Mouse (Mus musculus): ENCODE results near the gene Fgf7. TPM values are rescaled to one million over a fixed set of nuclear protein-coding genes. Genes with fewer than 3 reads are reported as not detected.

Gene Fgf7
- total RNA-seq (2014; fragmentation: Nextera tagmentation) (not detected in 2 replicates), total RNA-seq (2017) (0.17 and 0.98 TPM in 2 replicates), polyA plus RNA-seq (2012) (not detected in 2 replicates)

DNA sequence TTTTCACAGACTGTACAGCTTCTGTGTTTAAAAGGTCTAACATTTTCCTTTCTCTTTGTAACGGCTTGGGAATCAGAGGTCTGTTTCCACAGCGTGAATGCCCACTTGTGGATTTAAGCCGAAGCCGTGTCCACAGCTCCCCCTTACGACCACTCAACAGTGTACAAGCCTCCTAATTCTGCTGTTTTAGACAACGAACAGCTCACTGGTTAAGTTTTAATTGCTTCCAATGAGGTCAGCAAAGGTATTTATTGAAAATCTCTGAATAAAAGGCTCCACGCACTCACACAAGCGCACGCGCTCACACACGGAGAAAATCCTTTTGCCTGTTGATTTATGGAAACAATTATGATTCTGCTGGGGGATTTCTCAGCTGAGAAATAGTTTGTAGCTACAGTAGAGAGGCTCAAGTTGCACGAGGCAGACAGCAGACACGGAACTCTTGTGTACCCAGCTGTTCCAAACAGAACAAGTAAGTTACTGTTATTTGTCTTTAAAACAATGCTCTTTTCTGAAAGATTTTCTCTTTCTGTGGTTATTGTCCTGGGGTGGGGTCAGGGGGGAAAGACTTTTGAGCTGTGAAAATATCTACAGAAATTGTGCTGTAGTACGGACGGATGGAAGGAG, at the start of gene Fgf7:
Gene Fgf7, plus strand, starts transcription at position 280 of the 627 bp plus-strand sequence.
- no peaks in the 10 kb centered on the region for H3K9me3 ChIP-seq (replicated peaks)
- TF ChIP-seq CTCF (IDR thresholded peaks at IDR 0.05; ENCODE audit: low read depth, low read length) (no peak), TAL1 (conservative IDR thresholded peaks at IDR 0.05; ENCODE audit: low read depth, low read length) (no peak), GATA2 (IDR thresholded peaks at IDR 0.05; ENCODE audit: borderline replicate concordance, low read depth, low read length) (no peak), GATA1 (IDR thresholded peaks at IDR 0.05; ENCODE audit: borderline replicate concordance, low read length) (no peak), POLR2AphosphoS5 (IDR thresholded peaks at IDR 0.05; ENCODE audit: insufficient replicate concordance, low read depth, low read length) (no peak)
- no peaks in the 10 kb centered on the region for H3K4me1 ChIP-seq (ENCODE audit: insufficient read depth, low read depth, low read length)
- no peak within 1 kb of the TSS for H3K4me3 ChIP-seq (ENCODE audit: low read depth, low read length)
- ATAC-seq (ENCODE audit: extremely low read depth, insufficient number of reproducible peaks, low FRiP score, poor library complexity, severe bottlenecking) (no peak), DNase-seq (ENCODE audit: low spot score) (no peak)
- peaks cover 9% of the 10 kb centered on the region; the same call in 1 of the 2 replicates for H3K27me3 ChIP-seq (ENCODE audit: insufficient read depth, low read length)
- H3K36me3 ChIP-seq (replicated peaks): no peaks in the 10 kb centered on the region

DNA sequence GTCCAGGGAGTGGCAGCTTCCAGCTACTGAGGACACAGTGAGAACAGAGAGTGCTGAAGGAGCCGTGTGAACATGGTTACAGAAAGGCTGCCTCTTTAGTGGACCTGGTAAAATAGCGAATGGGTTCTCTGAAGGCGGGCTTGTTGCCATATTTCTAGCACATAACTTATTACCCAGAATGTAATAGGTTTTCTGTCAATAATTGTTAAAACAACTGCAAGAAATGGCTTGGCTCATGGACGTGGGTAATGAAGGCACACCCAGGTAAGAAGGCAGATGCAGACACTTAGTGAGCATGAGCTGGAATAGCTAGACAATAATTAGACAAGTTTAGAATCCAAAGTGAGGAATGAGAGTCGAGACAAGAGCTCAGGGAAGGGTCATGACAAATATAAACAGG, 32.2 kb upstream of the Fgf7 start:
- TF ChIP-seq GATA1 (IDR thresholded peaks at IDR 0.05; ENCODE audit: borderline replicate concordance, low read length): no peak
- TF ChIP-seq TAL1 (conservative IDR thresholded peaks at IDR 0.05; ENCODE audit: low read depth, low read length): no peak
- no peak for TF ChIP-seq GATA2 (IDR thresholded peaks at IDR 0.05; ENCODE audit: borderline replicate concordance, low read depth, low read length)
- no peak for TF ChIP-seq CTCF (IDR thresholded peaks at IDR 0.05; ENCODE audit: low read depth, low read length)
- TF ChIP-seq POLR2AphosphoS5 (IDR thresholded peaks at IDR 0.05; ENCODE audit: insufficient replicate concordance, low read depth, low read length): no peak
- Histone ChIP-seq H3K4me1 (ENCODE audit: insufficient read depth, low read depth, low read length) (no peaks in the 10 kb centered on the region), H3K9me3 (replicated peaks) (no peaks in the 10 kb centered on the region), H3K36me3 (replicated peaks) (no peaks in the 10 kb centered on the region), H3K4me3 (ENCODE audit: low read depth, low read length) (no peak overlapping the region), H3K27me3 (ENCODE audit: insufficient read depth, low read length) (no peaks in the 10 kb centered on the region)
- ATAC-seq (ENCODE audit: extremely low read depth, insufficient number of reproducible peaks, low FRiP score, poor library complexity, severe bottlenecking): no peak
- no peak for DNase-seq (ENCODE audit: low spot score)

DNA sequence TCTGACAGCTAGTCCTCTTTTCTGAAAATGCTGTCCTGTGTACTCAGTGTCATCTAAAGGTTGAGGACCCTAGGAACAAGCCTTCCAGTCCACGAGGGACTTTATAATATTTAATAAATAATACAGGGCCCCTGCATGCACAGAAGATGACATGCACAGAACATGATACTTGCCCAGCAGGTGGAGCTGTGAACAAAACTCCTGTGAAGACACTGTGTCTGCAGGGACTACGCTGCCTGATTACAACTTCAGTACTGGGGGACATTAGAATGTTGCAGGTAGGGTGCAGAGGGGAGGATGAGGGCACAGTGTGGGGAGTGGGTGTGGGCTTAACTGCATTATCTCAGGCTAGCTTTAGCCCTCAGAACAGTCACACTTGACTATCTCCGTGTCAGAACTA, 28.4 kb upstream of the Fgf7 start:
- ATAC-seq (ENCODE audit: extremely low read depth, insufficient number of reproducible peaks, low FRiP score, poor library complexity, severe bottlenecking): no peak
- DNase-seq (ENCODE audit: low spot score): no peak
- Histone ChIP-seq H3K27me3 (ENCODE audit: insufficient read depth, low read length) (no peaks in the 10 kb centered on the region), H3K4me1 (ENCODE audit: insufficient read depth, low read depth, low read length) (no peaks in the 10 kb centered on the region), H3K9me3 (replicated peaks) (no peaks in the 10 kb centered on the region), H3K36me3 (replicated peaks) (no peaks in the 10 kb centered on the region), H3K4me3 (ENCODE audit: low read depth, low read length) (no peak overlapping the region)
- TF ChIP-seq CTCF (IDR thresholded peaks at IDR 0.05; ENCODE audit: low read depth, low read length) (no peak), GATA2 (IDR thresholded peaks at IDR 0.05; ENCODE audit: borderline replicate concordance, low read depth, low read length) (no peak), TAL1 (conservative IDR thresholded peaks at IDR 0.05; ENCODE audit: low read depth, low read length) (no peak), GATA1 (IDR thresholded peaks at IDR 0.05; ENCODE audit: borderline replicate concordance, low read length) (no peak), POLR2AphosphoS5 (IDR thresholded peaks at IDR 0.05; ENCODE audit: insufficient replicate concordance, low read depth, low read length) (no peak)

DNA sequence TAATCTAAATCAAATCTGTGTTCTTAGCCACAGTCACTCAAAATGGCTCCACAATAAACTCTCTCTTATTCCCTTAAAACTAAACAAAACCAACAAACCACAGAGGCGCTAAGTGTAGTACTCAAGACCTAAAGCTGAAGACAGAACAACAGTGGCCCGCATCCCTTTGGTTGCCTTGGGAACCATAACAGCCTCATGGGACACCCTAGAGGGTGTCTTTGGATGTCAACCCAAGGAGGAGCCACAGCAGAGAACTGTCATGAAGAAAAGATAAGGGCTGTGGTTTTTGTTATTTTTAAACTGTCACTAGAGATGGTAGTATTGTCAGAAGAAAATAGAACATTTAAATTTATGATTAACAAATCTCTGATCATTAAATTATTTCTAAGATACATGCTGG, 27.7 kb upstream of the Fgf7 start:
- Histone ChIP-seq H3K27me3 (ENCODE audit: insufficient read depth, low read length) (no peaks in the 10 kb centered on the region), H3K4me3 (ENCODE audit: low read depth, low read length) (no peak overlapping the region), H3K9me3 (replicated peaks) (no peaks in the 10 kb centered on the region), H3K4me1 (ENCODE audit: insufficient read depth, low read depth, low read length) (no peaks in the 10 kb centered on the region), H3K36me3 (replicated peaks) (no peaks in the 10 kb centered on the region)
- ATAC-seq (ENCODE audit: extremely low read depth, insufficient number of reproducible peaks, low FRiP score, poor library complexity, severe bottlenecking) (no peak), DNase-seq (ENCODE audit: low spot score) (no peak)
- no peak for TF ChIP-seq GATA1 (IDR thresholded peaks at IDR 0.05; ENCODE audit: borderline replicate concordance, low read length)
- no peak for TF ChIP-seq POLR2AphosphoS5 (IDR thresholded peaks at IDR 0.05; ENCODE audit: insufficient replicate concordance, low read depth, low read length)
- TF ChIP-seq TAL1 (conservative IDR thresholded peaks at IDR 0.05; ENCODE audit: low read depth, low read length): no peak
- no peak for TF ChIP-seq GATA2 (IDR thresholded peaks at IDR 0.05; ENCODE audit: borderline replicate concordance, low read depth, low read length)
- no peak for TF ChIP-seq CTCF (IDR thresholded peaks at IDR 0.05; ENCODE audit: low read depth, low read length)

DNA sequence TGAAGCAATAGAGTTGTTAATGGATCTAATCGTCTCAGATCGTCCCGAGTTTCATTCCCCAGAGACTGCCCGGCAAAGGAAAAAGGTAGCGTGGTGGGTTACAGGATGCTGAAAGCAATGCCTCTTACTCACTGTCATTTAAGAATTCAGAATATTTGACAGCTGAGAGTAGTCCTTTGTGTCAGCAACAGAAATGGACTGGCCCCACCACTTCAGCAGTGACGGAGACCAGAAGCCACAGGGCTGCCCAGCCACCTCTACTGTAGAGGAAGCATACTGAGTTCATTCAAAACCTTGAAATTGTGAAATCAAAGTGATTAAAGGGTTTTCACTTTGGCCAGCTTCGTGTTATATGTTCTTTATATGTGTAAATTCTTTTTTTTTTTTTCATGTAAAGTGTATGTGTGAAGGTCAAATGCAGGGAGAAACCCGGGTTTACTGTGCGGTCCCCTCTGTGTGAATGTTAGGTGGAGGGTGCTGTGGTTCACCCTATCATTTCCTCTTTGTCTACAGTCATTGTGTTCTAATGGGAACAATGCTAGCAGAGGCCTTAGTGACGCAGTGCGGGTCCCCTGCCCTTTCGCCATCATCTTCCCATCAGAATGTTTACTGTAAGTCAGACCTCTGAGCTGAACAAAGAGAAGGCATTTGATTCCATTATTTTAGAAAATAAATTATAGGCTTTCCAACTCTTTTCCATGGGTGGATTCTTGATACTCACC, 19.3 kb upstream of the Fgf7 start:
- Histone ChIP-seq H3K9me3 (replicated peaks) (no peaks in the 10 kb centered on the region), H3K27me3 (ENCODE audit: insufficient read depth, low read length) (no peaks in the 10 kb centered on the region), H3K36me3 (replicated peaks) (no peaks in the 10 kb centered on the region), H3K4me1 (ENCODE audit: insufficient read depth, low read depth, low read length) (no peaks in the 10 kb centered on the region), H3K4me3 (ENCODE audit: low read depth, low read length) (no peak overlapping the region)
- ATAC-seq (ENCODE audit: extremely low read depth, insufficient number of reproducible peaks, low FRiP score, poor library complexity, severe bottlenecking) (no peak), DNase-seq (ENCODE audit: low spot score) (no peak)
- TF ChIP-seq GATA1 (IDR thresholded peaks at IDR 0.05; ENCODE audit: borderline replicate concordance, low read length) (no peak), TAL1 (conservative IDR thresholded peaks at IDR 0.05; ENCODE audit: low read depth, low read length) (no peak), GATA2 (IDR thresholded peaks at IDR 0.05; ENCODE audit: borderline replicate concordance, low read depth, low read length) (no peak), CTCF (IDR thresholded peaks at IDR 0.05; ENCODE audit: low read depth, low read length) (no peak), POLR2AphosphoS5 (IDR thresholded peaks at IDR 0.05; ENCODE audit: insufficient replicate concordance, low read depth, low read length) (no peak)

DNA sequence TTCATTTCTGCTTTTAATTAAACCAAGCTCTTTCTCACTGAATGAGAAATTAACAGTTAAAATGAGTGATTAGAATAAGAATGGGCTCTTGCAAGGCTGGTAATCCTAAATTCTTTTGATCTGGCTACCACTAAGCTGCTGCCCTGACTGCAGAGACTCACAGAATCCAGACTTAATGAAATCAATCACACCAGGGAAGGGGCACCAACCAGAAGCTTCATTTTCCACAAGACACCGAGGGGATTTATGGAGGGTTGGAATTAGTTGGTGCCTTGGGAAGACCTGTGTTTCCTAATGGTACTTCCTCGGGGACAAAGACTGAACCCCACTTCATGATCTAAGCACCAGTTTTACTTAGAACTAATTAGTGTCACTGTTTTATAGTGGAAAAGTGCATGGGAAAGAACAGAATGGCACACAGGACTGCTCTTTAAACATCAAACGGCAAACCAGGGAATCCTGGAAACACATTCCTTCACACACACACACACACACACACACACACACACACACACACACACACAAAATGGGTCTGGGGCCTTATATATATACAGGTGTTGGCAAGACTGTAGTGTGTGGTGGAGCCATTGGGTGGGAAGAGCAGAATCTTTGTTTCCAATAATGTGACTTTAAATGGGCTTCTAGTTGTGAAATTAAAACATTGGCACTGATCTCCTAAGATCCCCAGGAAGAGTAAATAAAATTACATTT, 18.5 kb upstream of the Fgf7 start:
- Histone ChIP-seq H3K4me1 (ENCODE audit: insufficient read depth, low read depth, low read length) (no peaks in the 10 kb centered on the region), H3K27me3 (ENCODE audit: insufficient read depth, low read length) (no peaks in the 10 kb centered on the region), H3K36me3 (replicated peaks) (no peaks in the 10 kb centered on the region), H3K9me3 (replicated peaks) (no peaks in the 10 kb centered on the region), H3K4me3 (ENCODE audit: low read depth, low read length) (no peak overlapping the region)
- TF ChIP-seq GATA2 (IDR thresholded peaks at IDR 0.05; ENCODE audit: borderline replicate concordance, low read depth, low read length): no peak
- no peak for TF ChIP-seq TAL1 (conservative IDR thresholded peaks at IDR 0.05; ENCODE audit: low read depth, low read length)
- no peak for TF ChIP-seq CTCF (IDR thresholded peaks at IDR 0.05; ENCODE audit: low read depth, low read length)
- no peak for TF ChIP-seq GATA1 (IDR thresholded peaks at IDR 0.05; ENCODE audit: borderline replicate concordance, low read length)
- no peak for TF ChIP-seq POLR2AphosphoS5 (IDR thresholded peaks at IDR 0.05; ENCODE audit: insufficient replicate concordance, low read depth, low read length)
- ATAC-seq (ENCODE audit: extremely low read depth, insufficient number of reproducible peaks, low FRiP score, poor library complexity, severe bottlenecking) (no peak), DNase-seq (ENCODE audit: low spot score) (no peak)

Measured in G1E (cell line).